Mouse (Mus musculus): ENCODE measurements around the gene Lrp6. TPM values are rescaled to one million over a fixed set of nuclear protein-coding genes. Genes with fewer than 3 reads are reported as not detected.

The Lrp6 gene
- polyA plus RNA-seq, 1 experiment from 2014 or later: 32.8 TPM

DNA sequence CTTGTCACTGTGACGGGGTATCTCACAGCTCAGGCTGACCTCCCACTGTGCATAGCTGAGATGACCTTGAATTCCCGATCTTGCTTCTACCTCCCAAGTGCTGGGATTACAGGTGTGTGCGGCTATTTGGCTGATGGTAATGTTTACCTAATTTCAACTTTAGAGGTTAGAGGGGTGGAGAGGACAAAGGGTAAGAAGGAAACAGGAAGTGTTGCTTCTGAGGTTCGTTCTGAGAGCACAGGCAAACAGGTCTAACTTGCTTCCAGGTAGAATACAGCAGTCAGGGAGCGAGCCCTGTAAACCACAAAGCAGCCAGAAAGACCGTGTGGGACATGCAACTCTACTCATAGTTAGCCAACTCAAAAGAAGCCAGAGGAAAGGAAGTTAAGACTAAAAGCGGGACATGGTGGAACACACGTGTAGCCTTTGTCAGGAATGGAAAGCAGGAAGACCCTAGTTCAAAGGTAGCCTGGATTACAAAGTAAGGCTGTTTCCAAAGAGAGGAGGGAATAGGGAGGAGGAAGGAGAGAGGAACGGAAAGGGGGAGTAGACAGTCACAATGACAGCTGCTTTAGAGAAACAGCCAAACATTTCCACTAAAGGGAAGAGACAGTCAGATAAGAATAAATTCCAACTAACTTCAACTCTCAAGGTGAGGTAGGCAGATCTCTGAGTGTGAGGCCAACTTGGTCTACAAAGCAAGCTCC is 123.4 kb downstream of the Lrp6 start:
- Histone ChIP-seq H3K4me3 (ENCODE audit: low read depth, low read length) (no peak overlapping the region), H3K9me3 (ENCODE audit: control insufficient read depth, low read length) (no peaks in the 10 kb centered on the region), H3K4me1 (ENCODE audit: control insufficient read depth, insufficient read depth, low read length) (peaks cover 8% of the 10 kb centered on the region; the same call in 1 of the 2 replicates), H3K9ac (ENCODE audit: low read length) (no peak overlapping the region), H3K27ac (replicated peaks; ENCODE audit: low read depth, low read length) (no peak overlapping the region), H3K36me3 (ENCODE audit: control insufficient read depth, insufficient read depth, low read length) (peaks cover 8% of the 10 kb centered on the region), H3K4me2 (ENCODE audit: low read depth, severe bottlenecking) (no peak overlapping the region), H3K27me3 (ENCODE audit: control insufficient read depth, insufficient read depth, low read length) (no peaks in the 10 kb centered on the region)
- DNase-seq (ENCODE audit: low spot score) (no peak), ATAC-seq (ENCODE audit: insufficient number of reproducible peaks, low FRiP score, low TSS enrichment, low read depth) (no peak)
- 78% methylated on average over 9 of the region's 9 CpGs for WGBS

DNA sequence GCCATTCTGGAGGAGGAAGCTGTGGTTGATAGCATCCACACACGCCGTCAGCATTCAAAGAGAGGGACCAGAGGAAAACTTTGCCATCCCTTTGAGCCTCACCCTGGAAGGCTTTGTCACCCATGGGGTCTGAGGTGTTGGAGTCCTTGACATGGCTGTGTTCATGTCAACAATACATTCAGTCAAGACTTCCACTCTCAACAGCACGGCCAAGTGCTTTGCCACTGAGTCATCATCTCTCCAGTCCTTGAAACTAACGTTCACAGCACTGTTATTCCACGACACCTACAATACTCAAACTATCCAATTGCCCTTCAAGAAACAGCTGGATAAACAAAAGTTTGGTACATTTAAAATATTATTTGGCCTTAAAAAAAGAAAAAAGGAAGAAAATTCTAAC is 124.5 kb downstream of the Lrp6 start:
- WGBS: 90% methylated on average over 5 of the region's 5 CpGs
- no peak overlapping the region for H3K9ac ChIP-seq (ENCODE audit: low read length)
- no peak for DNase-seq (ENCODE audit: low spot score)

DNA sequence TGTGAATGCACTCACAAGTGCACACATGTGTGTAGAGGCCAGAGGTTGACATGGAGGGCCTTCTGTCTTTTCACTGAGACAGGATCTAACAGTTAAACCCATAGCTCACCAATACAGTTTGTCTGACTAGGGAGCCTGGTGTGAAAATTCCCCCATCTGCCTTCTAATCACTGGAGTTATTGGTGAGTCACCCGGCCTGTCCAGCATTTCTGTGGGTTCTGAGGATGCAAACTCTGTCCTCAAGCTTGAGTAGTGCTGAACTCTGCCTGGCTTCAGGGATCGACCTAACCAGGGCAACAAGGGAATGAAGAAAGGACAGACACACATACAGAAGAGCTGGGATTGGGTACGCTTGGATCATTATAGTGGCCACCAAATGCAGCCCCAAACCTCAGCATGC is 125.0 kb downstream of the Lrp6 start:
- ATAC-seq (ENCODE audit: insufficient number of reproducible peaks, low FRiP score, low TSS enrichment, low read depth): no peak
- WGBS: 94% methylated on average over 3 of the region's 3 CpGs
- H3K27ac ChIP-seq (replicated peaks; ENCODE audit: low read depth, low read length): no peak overlapping the region
- H3K27me3 ChIP-seq (ENCODE audit: control insufficient read depth, insufficient read depth, low read length): no peaks in the 10 kb centered on the region
- H3K9me3 ChIP-seq (ENCODE audit: control insufficient read depth, low read length): no peaks in the 10 kb centered on the region
- H3K4me3 ChIP-seq (ENCODE audit: low read depth, low read length): no peak overlapping the region
- peaks cover 8% of the 10 kb centered on the region; the same call in 1 of the 2 replicates for H3K4me1 ChIP-seq (ENCODE audit: control insufficient read depth, insufficient read depth, low read length)
- H3K9ac ChIP-seq (ENCODE audit: low read length): no peak overlapping the region
- DNase-seq (ENCODE audit: low spot score): no peak
- no peak overlapping the region for H3K4me2 ChIP-seq (ENCODE audit: low read depth, severe bottlenecking)
- peaks cover 8% of the 10 kb centered on the region for H3K36me3 ChIP-seq (ENCODE audit: control insufficient read depth, insufficient read depth, low read length)

More for the DNA sequence above, 124.5 kb downstream of the Lrp6 start:
- no peak overlapping the region for H3K4me2 ChIP-seq (ENCODE audit: low read depth, severe bottlenecking)
- no peak for ATAC-seq (ENCODE audit: insufficient number of reproducible peaks, low FRiP score, low TSS enrichment, low read depth)
- peaks cover 8% of the 10 kb centered on the region for H3K36me3 ChIP-seq (ENCODE audit: control insufficient read depth, insufficient read depth, low read length)
- no peaks in the 10 kb centered on the region for H3K9me3 ChIP-seq (ENCODE audit: control insufficient read depth, low read length)
- no peak overlapping the region for H3K27ac ChIP-seq (replicated peaks; ENCODE audit: low read depth, low read length)
- no peak overlapping the region for H3K4me3 ChIP-seq (ENCODE audit: low read depth, low read length)
- peaks cover 8% of the 10 kb centered on the region; the same call in 1 of the 2 replicates for H3K4me1 ChIP-seq (ENCODE audit: control insufficient read depth, insufficient read depth, low read length)
- no peaks in the 10 kb centered on the region for H3K27me3 ChIP-seq (ENCODE audit: control insufficient read depth, insufficient read depth, low read length)

DNA sequence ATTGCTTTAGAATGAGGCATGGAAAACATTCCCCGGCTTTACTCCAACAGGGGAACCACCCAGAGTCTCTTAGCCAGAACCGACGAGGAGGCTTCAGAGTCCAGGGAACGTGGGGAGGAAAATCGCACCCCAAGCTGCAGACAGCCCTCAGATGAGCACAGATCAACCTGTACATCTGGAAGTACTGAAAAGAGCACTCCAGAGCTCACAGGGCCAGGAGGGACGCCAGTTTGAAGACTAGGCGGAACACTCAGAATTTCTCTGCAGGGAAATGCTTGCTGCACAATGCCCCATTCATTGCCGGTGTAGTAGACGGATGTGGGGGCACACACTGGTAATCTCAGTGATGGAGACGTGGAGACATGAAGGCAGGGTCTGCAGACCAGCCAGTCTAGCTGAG is 126.7 kb downstream of the Lrp6 start:
- no peaks in the 10 kb centered on the region for H3K9me3 ChIP-seq (ENCODE audit: control insufficient read depth, low read length)
- DNase-seq (ENCODE audit: low spot score) (peak; percentile 62), ATAC-seq (ENCODE audit: insufficient number of reproducible peaks, low FRiP score, low TSS enrichment, low read depth) (peak; percentile 29; the same call in 1 of the 2 replicates)
- 12% methylated on average over 10 of the region's 10 CpGs for WGBS
- H3K27ac ChIP-seq (replicated peaks; ENCODE audit: low read depth, low read length): peak overlapping the region; percentile 93
- H3K4me2 ChIP-seq (ENCODE audit: low read depth, severe bottlenecking): peak overlapping the region; percentile 44
- H3K27me3 ChIP-seq (ENCODE audit: control insufficient read depth, insufficient read depth, low read length): no peaks in the 10 kb centered on the region
- H3K4me3 ChIP-seq (ENCODE audit: low read depth, low read length): peak overlapping the region; percentile 11
- peaks cover 8% of the 10 kb centered on the region; the same call in 1 of the 2 replicates for H3K4me1 ChIP-seq (ENCODE audit: control insufficient read depth, insufficient read depth, low read length)
- H3K36me3 ChIP-seq (ENCODE audit: control insufficient read depth, insufficient read depth, low read length): peaks cover 2% of the 10 kb centered on the region
- peak overlapping the region; percentile 32 for H3K9ac ChIP-seq (ENCODE audit: low read length)

DNA sequence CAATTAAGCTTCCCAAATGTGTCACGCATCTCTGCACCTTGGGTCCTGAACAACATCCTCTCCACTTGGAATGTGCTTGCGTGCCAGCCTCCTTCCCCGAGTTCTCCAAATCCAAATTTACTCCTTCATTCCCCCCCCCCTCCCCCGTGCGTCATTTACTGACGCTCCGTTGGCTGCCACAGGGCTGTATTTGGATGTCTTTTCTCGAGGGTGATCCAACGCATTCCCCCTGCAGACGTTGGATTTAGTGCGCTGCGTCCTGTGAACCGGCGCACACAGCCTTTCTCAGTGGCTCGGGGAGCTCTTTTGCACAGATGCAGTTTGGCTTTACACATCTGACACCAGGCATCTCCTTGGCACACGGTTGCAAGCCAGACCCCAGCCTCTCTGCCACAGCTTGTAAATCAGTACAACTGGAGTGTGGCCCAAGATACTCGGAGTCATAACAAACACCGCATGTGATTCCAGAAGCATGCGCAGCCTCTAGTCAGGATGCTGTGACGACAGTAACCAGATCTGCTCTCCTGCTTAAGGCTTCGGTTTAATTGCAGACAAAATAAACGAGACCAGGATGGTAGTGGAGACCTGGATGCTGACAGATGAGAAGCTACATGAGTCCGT is 127.3 kb downstream of the Lrp6 start:
- peak overlapping the region; percentile 32 for H3K9ac ChIP-seq (ENCODE audit: low read length)

DNA sequence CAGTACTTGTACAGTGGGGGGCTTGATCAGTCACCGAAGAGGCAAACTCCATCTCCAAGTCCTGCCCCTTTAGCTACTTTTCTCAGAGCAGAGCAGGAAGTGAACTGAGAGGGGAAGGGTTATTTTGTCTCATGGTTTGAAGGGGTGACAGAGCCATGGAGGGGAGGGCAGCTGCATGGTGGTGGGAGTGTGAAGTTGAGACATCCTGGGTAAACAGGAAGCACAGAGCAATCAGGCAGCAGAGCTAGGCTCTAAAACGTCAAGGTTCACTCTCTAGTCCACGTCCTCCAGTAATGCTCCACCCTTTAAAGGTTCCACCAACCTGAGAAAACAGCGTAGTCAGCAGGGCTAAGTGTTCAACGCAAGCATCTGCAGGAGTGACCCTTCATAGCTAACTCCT is 129.8 kb downstream of the Lrp6 start:
- H3K27me3 ChIP-seq (ENCODE audit: control insufficient read depth, insufficient read depth, low read length): no peaks in the 10 kb centered on the region
- no peak overlapping the region for H3K4me2 ChIP-seq (ENCODE audit: low read depth, severe bottlenecking)
- 71% methylated on average over 5 of the region's 5 CpGs for WGBS
- no peak overlapping the region for H3K4me3 ChIP-seq (ENCODE audit: low read depth, low read length)
- no peak for ATAC-seq (ENCODE audit: insufficient number of reproducible peaks, low FRiP score, low TSS enrichment, low read depth)
- no peak for DNase-seq (ENCODE audit: low spot score)
- H3K36me3 ChIP-seq (ENCODE audit: control insufficient read depth, insufficient read depth, low read length): no peaks in the 10 kb centered on the region
- no peak overlapping the region for H3K9ac ChIP-seq (ENCODE audit: low read length)
- H3K4me1 ChIP-seq (ENCODE audit: control insufficient read depth, insufficient read depth, low read length): peaks cover 8% of the 10 kb centered on the region; the same call in 1 of the 2 replicates
- H3K9me3 ChIP-seq (ENCODE audit: control insufficient read depth, low read length): no peaks in the 10 kb centered on the region
- H3K27ac ChIP-seq (replicated peaks; ENCODE audit: low read depth, low read length): no peak overlapping the region

More for the DNA sequence above, 127.3 kb downstream of the Lrp6 start:
- Histone ChIP-seq H3K27me3 (ENCODE audit: control insufficient read depth, insufficient read depth, low read length) (no peaks in the 10 kb centered on the region), H3K9me3 (ENCODE audit: control insufficient read depth, low read length) (no peaks in the 10 kb centered on the region), H3K4me3 (ENCODE audit: low read depth, low read length) (peak overlapping the region; percentile 11), H3K36me3 (ENCODE audit: control insufficient read depth, insufficient read depth, low read length) (no peaks in the 10 kb centered on the region), H3K4me1 (ENCODE audit: control insufficient read depth, insufficient read depth, low read length) (peaks cover 8% of the 10 kb centered on the region; the same call in 1 of the 2 replicates), H3K4me2 (ENCODE audit: low read depth, severe bottlenecking) (peak overlapping the region; percentile 44), H3K27ac (replicated peaks; ENCODE audit: low read depth, low read length) (peak overlapping the region; percentile 93)
- WGBS: 16% methylated on average over 23 of the region's 23 CpGs
- ATAC-seq (ENCODE audit: insufficient number of reproducible peaks, low FRiP score, low TSS enrichment, low read depth): peak; percentile 79
- peak; percentile 75 for DNase-seq (ENCODE audit: low spot score)

DNA sequence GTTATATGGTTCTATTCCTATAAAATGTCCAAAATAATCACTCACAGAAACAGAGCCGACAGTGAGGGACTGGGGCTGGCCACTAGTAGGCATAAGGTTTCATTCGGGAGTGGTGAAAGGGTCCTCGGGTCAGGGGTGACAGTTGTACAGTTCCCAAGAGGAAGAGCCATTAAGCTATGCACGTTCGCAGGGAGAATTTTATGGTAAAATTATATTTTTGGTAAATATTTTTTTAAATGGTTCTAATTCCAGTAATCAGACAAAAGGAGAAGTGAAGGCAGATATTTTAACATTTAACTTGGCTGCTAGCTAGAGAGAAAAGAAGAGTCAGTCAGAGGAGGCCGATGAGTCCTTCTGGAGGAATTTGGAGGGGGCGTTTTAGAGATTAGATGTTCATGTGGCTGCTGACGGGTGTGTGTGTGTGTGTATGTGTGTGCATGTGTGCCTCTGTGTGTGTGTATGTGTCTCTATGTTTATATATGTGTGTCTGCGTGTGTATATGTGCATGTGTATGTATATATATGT is 131.8 kb downstream of the Lrp6 start:
- WGBS: 70% methylated on average over 9 of the region's 9 CpGs
- Histone ChIP-seq H3K4me2 (ENCODE audit: low read depth, severe bottlenecking) (no peak overlapping the region), H3K4me3 (ENCODE audit: low read depth, low read length) (no peak overlapping the region), H3K27ac (replicated peaks; ENCODE audit: low read depth, low read length) (no peak overlapping the region), H3K4me1 (ENCODE audit: control insufficient read depth, insufficient read depth, low read length) (peaks cover 2% of the 10 kb centered on the region; the same call in 1 of the 2 replicates), H3K9ac (ENCODE audit: low read length) (no peak overlapping the region), H3K27me3 (ENCODE audit: control insufficient read depth, insufficient read depth, low read length) (no peaks in the 10 kb centered on the region), H3K36me3 (ENCODE audit: control insufficient read depth, insufficient read depth, low read length) (no peaks in the 10 kb centered on the region), H3K9me3 (ENCODE audit: control insufficient read depth, low read length) (no peaks in the 10 kb centered on the region)
- ATAC-seq (ENCODE audit: insufficient number of reproducible peaks, low FRiP score, low TSS enrichment, low read depth) (no peak), DNase-seq (ENCODE audit: low spot score) (no peak)

DNA sequence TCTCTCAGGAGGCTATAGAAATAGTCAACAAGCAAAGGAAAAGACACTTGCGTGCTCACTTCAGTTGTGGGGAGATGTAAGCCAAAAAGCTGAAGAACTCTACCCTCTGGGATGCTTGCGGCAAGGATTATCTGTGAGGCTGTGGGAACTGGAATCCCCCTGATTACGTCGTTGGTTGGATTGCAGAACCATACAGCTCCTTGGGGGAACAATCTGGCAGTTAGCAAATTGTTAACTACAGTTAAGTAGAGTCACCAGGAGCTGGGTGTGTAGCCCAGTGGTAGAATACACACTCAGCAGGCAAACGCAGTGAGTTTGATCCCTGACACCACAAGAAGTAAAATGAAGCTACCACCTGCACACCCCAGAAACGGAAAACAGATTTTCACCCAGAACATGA is 132.7 kb downstream of the Lrp6 start:
- Histone ChIP-seq H3K9me3 (ENCODE audit: control insufficient read depth, low read length) (no peaks in the 10 kb centered on the region), H3K4me3 (ENCODE audit: low read depth, low read length) (no peak overlapping the region), H3K9ac (ENCODE audit: low read length) (no peak overlapping the region), H3K27ac (replicated peaks; ENCODE audit: low read depth, low read length) (no peak overlapping the region), H3K27me3 (ENCODE audit: control insufficient read depth, insufficient read depth, low read length) (no peaks in the 10 kb centered on the region), H3K4me2 (ENCODE audit: low read depth, severe bottlenecking) (no peak overlapping the region), H3K36me3 (ENCODE audit: control insufficient read depth, insufficient read depth, low read length) (no peaks in the 10 kb centered on the region), H3K4me1 (ENCODE audit: control insufficient read depth, insufficient read depth, low read length) (no peaks in the 10 kb centered on the region)
- 75% methylated on average over 6 of the region's 6 CpGs for WGBS
- DNase-seq (ENCODE audit: low spot score) (no peak), ATAC-seq (ENCODE audit: insufficient number of reproducible peaks, low FRiP score, low TSS enrichment, low read depth) (no peak)
